Mouse (Mus musculus) left cerebral cortex, adult 18-20 months (tissue): ENCODE data around the gene Agtpbp1. TPM values are rescaled to one million over a fixed set of nuclear protein-coding genes. Genes with fewer than 3 reads are reported as not detected.
A peak's percentile ranks its signal among the peaks of the same experiment; 100 is the strongest.

ENCODE experiments used
- DNase-seq, 2 experiments: peaks; one replicate each; pipeline ENCODE4 v3.0.0; 2021 to 2022; ENCODE audit warnings: low spot score in 2 of 2, mixed read lengths in 1 of 2
- total RNA-seq, 2 experiments: library from RNA; stranded (reverse); gene quantifications; 2 replicates each; pipeline ENCODE4 v1.2.3; 2021

Agtpbp1 gene
- total RNA-seq, 2 experiments from 2014 or later: 324 to 356 TPM

DNA sequence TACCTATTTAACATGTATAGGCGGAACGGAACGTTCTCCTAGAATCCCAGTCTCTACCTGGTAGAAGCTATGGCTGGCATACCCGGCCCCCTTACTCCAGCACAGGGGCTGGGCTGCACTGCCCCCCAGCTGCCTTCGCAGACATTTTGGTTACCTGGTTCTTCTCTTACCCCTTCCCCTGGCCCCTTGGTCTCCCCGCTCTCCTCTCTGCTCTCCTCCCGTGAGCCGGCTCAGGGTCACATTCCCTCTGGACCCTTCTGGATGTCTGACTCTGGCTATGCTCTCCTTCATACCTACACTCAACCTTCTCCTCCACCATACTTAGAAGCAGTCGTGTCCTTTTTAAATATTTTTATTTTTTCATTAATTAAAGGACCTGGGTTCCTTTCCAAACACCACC is 546 bp downstream of the Agtpbp1 start:
- peak; percentile 14 to 40 for DNase-seq

- DNase-seq: no peak
These were observed 4.1 kb downstream of the Agtpbp1 start for GRCm38 (mm10) chr13:59580954-59581353.

- peak; percentile 51 to 60 for DNase-seq
These were observed 12.5 kb downstream of the Agtpbp1 start for GRCm38 (mm10) chr13:59572549-59572948.

- DNase-seq: no peak
These were observed 13.9 kb downstream of the Agtpbp1 start for GRCm38 (mm10) chr13:59571107-59571506.

GRCm38 (mm10) chr13:59565945-59566520 is 19.0 kb downstream of the Agtpbp1 start:
- DNase-seq: no peak

- DNase-seq: no peak
These were observed 20.1 kb downstream of the Agtpbp1 start for GRCm38 (mm10) chr13:59564923-59565322.

DNA sequence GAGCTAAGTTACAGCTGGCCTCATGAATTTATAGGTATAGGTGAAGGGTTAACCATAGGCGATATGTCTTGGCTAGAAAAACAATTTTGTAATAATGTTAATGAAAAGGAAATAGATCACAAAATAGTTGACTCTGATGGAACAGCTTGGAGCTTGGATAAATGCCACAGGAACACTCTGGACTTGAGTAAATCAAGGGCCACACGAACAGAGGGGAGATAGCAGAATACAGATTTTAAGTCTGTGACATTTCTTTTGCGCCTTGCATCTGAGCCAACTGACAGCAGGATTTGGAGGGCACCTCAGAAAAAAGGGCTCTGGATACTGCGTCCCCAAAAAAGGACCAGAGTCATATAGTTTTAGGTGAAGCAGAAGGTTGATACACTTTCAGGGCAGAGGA is 20.5 kb downstream of the Agtpbp1 start:
- no peak for DNase-seq

GRCm38 (mm10) chr13:59562471-59562870 is 22.6 kb downstream of the Agtpbp1 start:
- DNase-seq: no peak

DNA sequence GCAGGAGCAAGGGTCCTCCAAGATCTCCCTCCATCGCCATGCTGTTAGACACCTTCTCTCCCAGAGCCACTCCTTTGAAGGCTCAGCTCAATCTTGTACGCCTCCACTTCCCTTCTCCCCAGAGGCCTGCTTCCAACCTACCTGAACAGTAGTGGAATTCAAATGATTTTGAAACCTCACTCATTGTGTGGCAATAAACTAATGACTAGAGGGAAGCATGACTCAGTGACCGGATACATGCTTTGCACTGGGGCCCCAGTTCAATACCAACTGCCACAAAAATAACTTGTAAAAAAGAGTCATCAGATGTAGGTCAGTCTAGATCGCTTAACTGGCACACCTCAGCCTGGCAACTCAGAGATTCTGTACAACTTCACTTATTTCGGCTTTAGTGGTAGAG is 26.3 kb downstream of the Agtpbp1 start:
- no peak for DNase-seq

DNA sequence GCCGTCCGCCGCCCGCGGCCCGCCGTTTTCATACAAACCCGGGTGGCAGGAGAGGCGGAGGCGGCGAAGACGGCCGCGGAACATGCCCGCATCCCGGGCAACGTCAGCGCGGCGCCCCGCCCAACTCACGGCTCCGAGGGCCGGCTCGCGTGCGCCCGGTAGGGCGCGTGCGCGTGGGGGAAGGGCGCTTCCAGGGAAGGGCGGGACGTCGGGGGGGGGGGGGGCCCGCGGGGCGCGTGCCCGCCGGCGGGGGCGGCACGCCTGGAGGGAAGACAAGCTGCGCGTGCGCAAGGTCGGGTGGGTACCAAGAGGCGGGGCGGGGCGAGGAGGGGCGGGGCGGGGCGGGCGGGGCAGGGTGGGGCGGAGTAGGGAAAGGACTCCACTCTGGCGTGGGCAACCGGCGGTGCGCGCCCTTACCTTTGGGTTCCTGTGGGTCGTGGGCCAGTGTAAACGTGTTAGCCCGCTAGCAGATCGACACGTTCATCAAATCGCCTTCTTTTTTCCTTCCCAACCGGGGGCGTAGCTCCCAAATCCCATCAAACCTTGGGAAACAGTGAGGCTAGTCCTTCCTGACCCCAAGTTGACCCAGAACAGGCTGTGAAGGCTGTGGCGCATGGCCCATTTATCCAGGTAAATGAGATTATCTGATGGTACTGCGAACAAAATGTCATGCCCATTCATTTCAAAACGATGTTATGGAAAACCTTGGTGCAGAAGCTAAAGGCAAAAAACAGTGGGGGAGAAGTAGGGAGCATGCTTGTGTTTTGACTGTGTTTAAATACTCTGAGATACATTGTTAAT is 27.6 kb downstream of the Agtpbp1 start:
- DNase-seq: peak; percentile 87 to 92

- DNase-seq: peak; percentile 34 to 46
These were observed 28.4 kb downstream of the Agtpbp1 start for GRCm38 (mm10) chr13:59556670-59557069.

- DNase-seq: no peak
These were observed 29.3 kb downstream of the Agtpbp1 start for GRCm38 (mm10) chr13:59555613-59556192.

GRCm38 (mm10) chr13:59554772-59555505 is 30.1 kb downstream of the Agtpbp1 start:
- DNase-seq: no peak

- DNase-seq: no peak
These were observed 32.3 kb downstream of the Agtpbp1 start for GRCm38 (mm10) chr13:59552751-59553150.

GRCm38 (mm10) chr13:59552286-59552685 is 32.7 kb downstream of the Agtpbp1 start:
- no peak for DNase-seq

- DNase-seq: no peak
These were observed 35.7 kb downstream of the Agtpbp1 start for GRCm38 (mm10) chr13:59549318-59549798.

GRCm38 (mm10) chr13:59547716-59548115 is 37.3 kb downstream of the Agtpbp1 start:
- no peak for DNase-seq

DNA sequence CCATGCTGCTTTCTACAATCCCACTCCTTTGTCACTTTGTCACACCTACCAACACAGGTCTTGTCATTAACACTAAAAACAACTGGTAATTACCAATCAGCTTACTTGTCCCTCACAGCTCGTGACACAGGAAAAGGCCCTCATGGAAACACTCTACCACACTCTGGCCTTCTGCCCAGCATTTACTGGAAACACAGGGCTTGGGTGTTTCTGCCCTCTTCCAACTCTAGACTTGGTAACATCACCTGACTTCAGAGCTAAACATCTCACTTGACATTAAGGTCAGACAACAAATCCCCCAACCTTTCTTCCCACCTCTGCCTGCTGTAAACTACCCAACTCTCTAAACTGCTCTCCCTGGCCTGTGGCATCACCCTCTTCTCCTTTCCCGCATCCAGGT is 37.9 kb downstream of the Agtpbp1 start:
- no peak for DNase-seq

- DNase-seq: no peak
These were observed 42.6 kb downstream of the Agtpbp1 start for GRCm38 (mm10) chr13:59542411-59542810.

DNA sequence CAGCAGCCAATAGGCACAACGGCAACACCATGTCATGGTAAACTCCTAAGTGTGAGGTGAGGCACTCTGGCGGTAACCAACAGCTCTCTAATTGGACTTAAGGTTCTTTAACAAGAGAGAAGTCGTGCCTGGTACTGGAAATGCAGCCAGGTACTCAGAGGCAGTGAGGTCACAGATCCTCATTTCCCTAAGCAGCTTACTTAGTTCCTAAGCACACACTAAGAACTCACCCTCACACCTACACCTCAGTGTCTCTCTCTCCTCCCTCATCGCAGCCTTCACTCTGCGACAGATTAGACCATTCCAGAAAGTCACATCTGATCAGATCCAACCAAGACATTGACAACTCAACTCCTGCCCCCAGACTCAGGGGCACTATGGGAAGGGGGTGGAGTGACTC is 45.0 kb downstream of the Agtpbp1 start:
- no peak for DNase-seq

DNA sequence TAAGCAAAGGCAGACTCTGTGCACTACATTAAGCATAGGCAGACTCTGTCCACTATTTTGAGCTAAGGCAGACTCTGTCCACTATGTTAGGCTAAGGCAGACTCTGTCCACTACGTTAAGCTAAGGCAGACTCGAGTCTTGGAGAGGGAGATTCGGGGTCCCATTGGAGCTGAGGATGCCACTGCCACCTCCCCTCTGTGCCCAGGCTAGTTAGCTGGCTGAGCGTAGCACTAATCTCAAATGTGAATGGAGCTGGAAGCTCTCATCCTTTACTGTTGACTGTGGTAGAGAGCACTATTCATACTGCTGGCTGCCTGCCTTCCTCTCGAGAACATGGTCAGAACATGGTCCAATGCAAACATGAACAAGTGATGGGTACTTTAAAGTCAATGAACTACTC is 46.4 kb downstream of the Agtpbp1 start:
- DNase-seq: no peak

DNA sequence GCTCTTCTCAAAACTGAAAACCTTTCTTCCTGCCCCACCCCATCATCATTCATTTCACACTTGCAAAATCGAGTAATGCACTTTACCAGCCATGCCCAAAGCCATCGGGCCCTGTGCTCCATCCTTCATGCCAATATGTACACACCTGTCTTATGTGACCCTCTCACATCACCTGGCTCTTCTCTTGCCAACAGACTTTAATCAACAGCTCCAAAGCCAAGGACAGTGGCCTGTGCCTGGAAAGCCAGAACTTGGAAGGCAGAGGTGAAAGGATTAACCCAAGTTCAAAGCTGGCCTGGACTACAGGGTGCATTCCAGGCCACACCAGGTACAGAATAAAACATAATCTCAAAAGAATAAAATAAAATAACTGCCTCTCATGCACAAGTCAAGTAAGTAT is 48.4 kb downstream of the Agtpbp1 start:
- no peak for DNase-seq
